Mouse (Mus musculus): ENCODE measurements around the gene Btbd19. TPM values are rescaled to one million over a fixed set of nuclear protein-coding genes. Genes with fewer than 3 reads are reported as not detected.

Btbd19 gene
- total and polyA plus RNA-seq, 2 experiments from 2014 or later: 2.7 to 8.6 TPM

DNA sequence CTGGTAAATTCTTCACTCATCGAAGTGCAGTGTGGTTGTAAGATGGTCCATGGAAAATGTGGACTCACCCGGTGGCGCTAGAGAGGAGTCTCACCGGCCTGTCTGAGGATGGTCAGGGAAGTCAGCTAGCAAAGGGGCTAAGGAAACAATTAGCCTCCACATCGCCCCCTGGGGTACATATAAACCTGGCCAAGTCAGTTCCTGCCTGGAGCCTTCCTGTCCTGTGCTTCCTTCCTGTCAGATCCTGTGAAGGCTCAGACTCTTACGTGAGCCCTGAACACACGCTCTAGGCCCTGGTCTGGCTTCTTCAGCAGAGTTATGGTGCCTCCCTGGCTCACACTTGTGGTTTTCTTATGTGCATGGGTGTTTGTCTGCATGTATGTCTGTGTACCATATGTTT lies 24.3 kb downstream of the Btbd19 start:
- ATAC-seq (ENCODE audit: insufficient read depth, low read depth): peak; percentile 50; the same call in 1 of the 2 replicates
- H3K36me3 ChIP-seq (replicated peaks; ENCODE audit: control insufficient read depth, insufficient read depth, low read length): no peaks in the 10 kb centered on the region

DNA sequence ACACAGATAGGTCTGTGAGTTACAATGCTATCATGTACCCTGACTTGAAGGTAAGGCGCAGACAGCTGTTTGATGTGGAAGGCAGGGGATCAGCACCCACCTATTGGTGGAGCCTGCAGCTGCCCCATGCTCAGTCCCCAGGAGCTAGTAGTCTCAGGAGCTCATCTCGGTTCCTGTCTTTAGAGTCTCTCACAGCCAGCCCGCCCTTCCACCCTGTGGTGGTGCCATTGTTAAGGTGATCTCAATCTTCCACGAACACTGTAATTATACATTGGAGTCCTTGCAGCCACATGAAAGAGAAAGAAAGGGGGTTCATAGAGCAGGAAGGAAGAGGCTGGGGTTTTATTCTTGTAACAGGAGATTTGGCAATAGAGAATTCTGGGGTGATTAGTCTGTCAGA lies 25.5 kb downstream of the Btbd19 start:
- Histone ChIP-seq H3K36me3 (replicated peaks; ENCODE audit: control insufficient read depth, insufficient read depth, low read length) (no peaks in the 10 kb centered on the region), H3K4me2 (ENCODE audit: low read depth, low read length) (no peak overlapping the region), H3K9me3 (replicated peaks; ENCODE audit: control insufficient read depth, low read length) (no peaks in the 10 kb centered on the region), H3K9ac (replicated peaks; ENCODE audit: low read depth, low read length) (no peak overlapping the region), H3K4me1 (ENCODE audit: control insufficient read depth, insufficient read depth) (peaks cover 11% of the 10 kb centered on the region; the same call in 1 of the 2 replicates), H3K27me3 (ENCODE audit: control insufficient read depth, insufficient read depth, low read length) (peaks cover 6% of the 10 kb centered on the region; the same call in 1 of the 2 replicates), H3K4me3 (ENCODE audit: low read depth, low read length) (no peak overlapping the region), H3K27ac (ENCODE audit: low read depth) (no peak overlapping the region)
- no peak for ATAC-seq (ENCODE audit: insufficient read depth, low read depth)
- TF ChIP-seq EP300 (IDR thresholded peaks at IDR 0.05; ENCODE audit: low read depth) (no peak), CTCF (IDR thresholded peaks at IDR 0.05; ENCODE audit: low read depth) (no peak)
- 78% methylated on average over 4 of the region's 4 CpGs for WGBS
- no peak for DNase-seq (ENCODE audit: low spot score)

More for the DNA sequence above, 24.3 kb downstream of the Btbd19 start:
- TF ChIP-seq EP300 (IDR thresholded peaks at IDR 0.05; ENCODE audit: low read depth) (no peak), CTCF (IDR thresholded peaks at IDR 0.05; ENCODE audit: low read depth) (peak; percentile 40)
- no peaks in the 10 kb centered on the region for H3K27me3 ChIP-seq (ENCODE audit: control insufficient read depth, insufficient read depth, low read length)
- 0 out of 2 replicates have a peak overlapping the region, but pooled peaks have one; percentile 11 for H3K27ac ChIP-seq (ENCODE audit: low read depth)
- H3K4me2 ChIP-seq (ENCODE audit: low read depth, low read length): no peak overlapping the region
- H3K4me3 ChIP-seq (ENCODE audit: low read depth, low read length): no peak overlapping the region
- no peaks in the 10 kb centered on the region for H3K9me3 ChIP-seq (replicated peaks; ENCODE audit: control insufficient read depth, low read length)
- WGBS: 38% methylated on average over 7 of the region's 7 CpGs
- H3K9ac ChIP-seq (replicated peaks; ENCODE audit: low read depth, low read length): no peak overlapping the region
- H3K4me1 ChIP-seq (ENCODE audit: control insufficient read depth, insufficient read depth): peaks cover 2% of the 10 kb centered on the region; the same call in 1 of the 2 replicates
- DNase-seq (ENCODE audit: low spot score): peak; percentile 39

DNA sequence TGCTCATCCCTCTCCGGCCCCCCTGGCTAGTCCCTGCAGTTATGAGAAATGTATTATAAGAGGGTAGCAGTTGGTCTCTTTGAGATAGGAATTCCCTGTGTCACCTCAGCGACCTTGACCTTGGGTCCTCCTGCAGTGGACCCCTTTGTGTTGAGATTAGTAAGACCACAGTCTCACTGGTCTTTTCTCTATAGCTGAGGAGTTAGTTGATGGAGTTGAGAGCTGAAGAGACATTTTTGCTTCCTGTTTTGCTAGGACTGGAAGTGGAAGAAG lies 26.8 kb downstream of the Btbd19 start:
- peaks cover 6% of the 10 kb centered on the region; the same call in 1 of the 2 replicates for H3K27me3 ChIP-seq (ENCODE audit: control insufficient read depth, insufficient read depth, low read length)
- H3K4me3 ChIP-seq (ENCODE audit: low read depth, low read length): no peak overlapping the region
- peaks cover 11% of the 10 kb centered on the region; the same call in 1 of the 2 replicates for H3K4me1 ChIP-seq (ENCODE audit: control insufficient read depth, insufficient read depth)
- H3K9me3 ChIP-seq (replicated peaks; ENCODE audit: control insufficient read depth, low read length): no peaks in the 10 kb centered on the region
- ATAC-seq (ENCODE audit: insufficient read depth, low read depth): no peak
- no peak for DNase-seq (ENCODE audit: low spot score)
- no peak overlapping the region for H3K27ac ChIP-seq (ENCODE audit: low read depth)
- no peaks in the 10 kb centered on the region for H3K36me3 ChIP-seq (replicated peaks; ENCODE audit: control insufficient read depth, insufficient read depth, low read length)
- H3K9ac ChIP-seq (replicated peaks; ENCODE audit: low read depth, low read length): no peak overlapping the region
- WGBS: 63% methylated on average over 2 of the region's 2 CpGs
- H3K4me2 ChIP-seq (ENCODE audit: low read depth, low read length): no peak overlapping the region
- TF ChIP-seq EP300 (IDR thresholded peaks at IDR 0.05; ENCODE audit: low read depth): no peak
- no peak for TF ChIP-seq CTCF (IDR thresholded peaks at IDR 0.05; ENCODE audit: low read depth)

DNA sequence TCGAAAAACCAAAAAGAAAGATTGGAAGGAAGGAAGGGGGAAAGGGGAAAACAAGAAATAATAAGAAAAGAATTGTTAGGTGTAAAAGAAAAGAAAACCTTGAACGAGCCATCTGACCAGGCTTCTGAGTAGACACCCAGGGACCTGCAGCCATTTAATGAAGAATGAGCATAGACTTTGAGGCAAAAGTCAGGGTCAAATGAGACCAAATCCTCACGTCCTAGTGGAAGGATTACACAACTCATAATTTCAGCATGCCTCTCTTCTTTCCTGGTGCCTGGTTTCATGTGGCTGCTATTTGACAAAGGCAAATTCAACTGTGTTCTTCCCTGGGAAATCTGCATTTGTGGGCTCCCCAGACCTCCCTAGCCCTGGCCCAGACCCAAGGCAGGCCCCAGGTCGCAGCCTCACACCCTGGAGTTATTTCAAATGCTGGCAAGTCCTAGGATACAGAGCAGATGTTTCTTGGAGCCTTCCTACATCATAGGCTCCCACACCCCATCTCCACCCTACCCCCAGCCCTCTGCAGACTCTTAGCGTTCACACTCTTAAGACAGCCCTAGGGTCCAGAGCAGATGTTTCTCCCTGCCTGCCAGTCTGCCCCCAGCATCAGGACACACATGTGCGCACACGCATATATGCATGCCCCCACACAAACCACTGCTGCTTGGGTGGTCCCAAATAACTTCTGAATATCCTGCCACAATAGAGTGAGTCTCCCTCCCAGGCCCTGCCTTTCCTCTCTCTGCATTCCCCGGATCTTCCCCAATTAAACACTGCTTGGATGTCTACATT lies 27.4 kb downstream of the Btbd19 start:
- Histone ChIP-seq H3K36me3 (replicated peaks; ENCODE audit: control insufficient read depth, insufficient read depth, low read length) (no peaks in the 10 kb centered on the region), H3K27me3 (ENCODE audit: control insufficient read depth, insufficient read depth, low read length) (peaks cover 6% of the 10 kb centered on the region; the same call in 1 of the 2 replicates), H3K9ac (replicated peaks; ENCODE audit: low read depth, low read length) (no peak overlapping the region), H3K9me3 (replicated peaks; ENCODE audit: control insufficient read depth, low read length) (no peaks in the 10 kb centered on the region), H3K4me1 (ENCODE audit: control insufficient read depth, insufficient read depth) (peaks cover 11% of the 10 kb centered on the region; the same call in 1 of the 2 replicates), H3K4me2 (ENCODE audit: low read depth, low read length) (no peak overlapping the region), H3K27ac (ENCODE audit: low read depth) (peak overlapping the region; percentile 22; the same call in 1 of the 2 replicates), H3K4me3 (ENCODE audit: low read depth, low read length) (no peak overlapping the region)
- WGBS: 64% methylated on average over 8 of the region's 8 CpGs
- ATAC-seq (ENCODE audit: insufficient read depth, low read depth) (no peak), DNase-seq (ENCODE audit: low spot score) (no peak)
- no peak for TF ChIP-seq CTCF (IDR thresholded peaks at IDR 0.05; ENCODE audit: low read depth)

DNA sequence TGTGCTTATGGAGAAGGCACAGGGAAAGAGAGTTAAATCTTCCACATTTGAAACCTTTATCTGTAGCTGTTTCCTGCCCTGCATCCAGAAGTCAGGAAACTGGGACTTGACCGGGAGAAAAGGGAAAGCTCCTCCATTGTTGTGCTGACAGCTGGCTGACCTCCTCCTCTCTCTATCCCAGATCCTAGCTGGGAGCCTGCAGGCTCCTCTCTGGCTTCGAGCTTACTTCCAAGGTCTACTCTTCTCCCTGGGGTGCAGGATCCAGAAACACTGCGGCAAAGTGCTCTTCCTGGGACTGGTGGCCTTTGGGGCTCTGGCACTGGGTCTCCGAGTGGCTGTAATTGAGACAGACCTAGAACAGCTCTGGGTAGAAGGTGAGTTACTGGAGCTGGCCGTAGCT lies 28.9 kb downstream of the Btbd19 start:
- no peak for TF ChIP-seq EP300 (IDR thresholded peaks at IDR 0.05; ENCODE audit: low read depth)
- no peak for TF ChIP-seq CTCF (IDR thresholded peaks at IDR 0.05; ENCODE audit: low read depth)

More for the DNA sequence above, 28.9 kb downstream of the Btbd19 start:
- Histone ChIP-seq H3K27me3 (ENCODE audit: control insufficient read depth, insufficient read depth, low read length) (peaks cover 6% of the 10 kb centered on the region; the same call in 1 of the 2 replicates), H3K4me3 (ENCODE audit: low read depth, low read length) (peak overlapping the region; percentile 56), H3K27ac (ENCODE audit: low read depth) (peak overlapping the region; percentile 73), H3K9ac (replicated peaks; ENCODE audit: low read depth, low read length) (peak overlapping the region; percentile 55), H3K4me2 (ENCODE audit: low read depth, low read length) (peak overlapping the region; percentile 81), H3K4me1 (ENCODE audit: control insufficient read depth, insufficient read depth) (peaks cover 11% of the 10 kb centered on the region; the same call in 1 of the 2 replicates), H3K36me3 (replicated peaks; ENCODE audit: control insufficient read depth, insufficient read depth, low read length) (no peaks in the 10 kb centered on the region), H3K9me3 (replicated peaks; ENCODE audit: control insufficient read depth, low read length) (no peaks in the 10 kb centered on the region)
- DNase-seq (ENCODE audit: low spot score): peak; percentile 14
- ATAC-seq (ENCODE audit: insufficient read depth, low read depth): no peak
- 26% methylated on average over 5 of the region's 5 CpGs for WGBS
